Mouse (Mus musculus) kidney, postnatal 0 days (tissue): Measurements from ENCODE around the gene Esp3. TPM values are rescaled to one million over a fixed set of nuclear protein-coding genes. Genes with fewer than 3 reads are reported as not detected.
"Not testable (repeated sequence)": the region's sequence is repeated elsewhere in the genome, so short reads cannot be mapped to it uniquely, and the experiment has no call there.

Experiments
- ATAC-seq: fragments of 200-750 bp; cut with Nextera tagmentation; replicated peaks from 2 replicates; pipeline ENCODE4 v1.8.0; 2017; ENCODE audit warnings: low read depth, moderate number of reproducible peaks, moderate TSS enrichment, moderate library complexity; ENCODE audit not compliant: low FRiP score
- DNase-seq: peaks from one replicate; pipeline ENCODE4 v3.0.0-alpha.2; 2016; ENCODE audit warnings: low spot score
- H3K27ac ChIP-seq: fragments of 300-500 bp; sonication (generic); 2 replicates; pipeline ENCODE4 v1.5.1; 2014; ENCODE audit warnings: mild to moderate bottlenecking
- H3K27me3 ChIP-seq: fragments of 300-500 bp; sonication (generic); 2 replicates; pipeline ENCODE4 v1.6.1; 2014; ENCODE audit warnings: low read length, mixed read lengths; ENCODE audit not compliant: insufficient read depth
- H3K36me3 ChIP-seq: fragments of 300-500 bp; sonication (generic); 2 replicates; pipeline ENCODE4 v1.6.1; 2014; ENCODE audit warnings: low read length, mixed read lengths; ENCODE audit not compliant: insufficient read depth
- H3K4me1 ChIP-seq: fragments of 300-500 bp; sonication (generic); replicated peaks from 2 replicates; pipeline ENCODE4 v1.6.1; 2014; ENCODE audit warnings: antibody characterized with exemption, low read length, mixed read lengths; ENCODE audit not compliant: insufficient read depth
- H3K4me2 ChIP-seq: fragments of 300-500 bp; sonication (generic); 2 replicates; pipeline ENCODE4 v1.6.1; 2014; ENCODE audit warnings: mild to moderate bottlenecking, low read length, moderate library complexity, mixed read lengths
- H3K4me3 ChIP-seq: fragments of 300-500 bp; sonication (generic); replicated peaks from 2 replicates; pipeline ENCODE4 v1.5.1; 2014; ENCODE audit warnings: low read depth, low read length
- H3K9ac ChIP-seq: fragments of 300-500 bp; sonication (generic); 2 replicates; pipeline ENCODE4 v1.6.1; 2014; ENCODE audit warnings: low read depth, low read length
- H3K9me3 ChIP-seq: fragments of 300-500 bp; sonication (generic); replicated peaks from 2 replicates; pipeline ENCODE4 v1.6.1; 2016; ENCODE audit warnings: low read length, inconsistent platforms, mixed read lengths
- CTCF ChIP-seq: IDR thresholded peaks from 2 replicates; pipeline ENCODE4 v1.5.1; 2016; ENCODE audit warnings: antibody characterized with exemption, low read depth, mild to moderate bottlenecking, moderate library complexity
- WGBS: fragments of 180-500 bp; shearing (Covaris S2); extraction: QIAGEN DNeasy Blood & Tissue Kit; methylation state at CpG from one replicate; pipeline ENCODE4 v1.1.7; 2014; 5-methylcytosine and 5-hydroxymethylcytosine counted together
- polyA plus RNA-seq: library from polyadenylated mRNA; unstranded; fragments of >200 nt; fragmentation: Nextera tagmentation; extraction: Ambion mirVana; gene quantifications from 2 replicates; pipeline ENCODE4 v1.2.1, GENCODE M21; 2015

The Esp3 gene
- not detected in 2 replicates for polyA plus RNA-seq

DNA sequence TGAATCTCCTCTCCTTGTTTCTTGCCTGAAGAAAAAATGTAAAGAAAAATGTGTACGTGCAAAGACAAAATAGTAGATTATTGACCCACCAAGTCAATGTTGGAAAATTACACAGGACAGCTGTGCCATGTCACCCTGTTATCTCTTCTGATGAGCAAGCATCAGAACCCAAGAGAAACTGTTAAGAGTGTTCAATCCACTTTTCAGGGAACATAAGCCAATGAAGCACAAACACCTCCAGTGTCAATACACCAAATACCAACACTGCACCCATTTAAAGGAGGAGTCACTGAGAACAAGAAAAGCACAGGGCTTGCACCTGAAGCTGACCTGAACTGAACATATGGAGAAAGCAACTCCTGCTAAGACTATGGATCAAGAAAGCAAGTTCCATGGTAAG lies at the start of gene Esp3:
Gene Esp3 (plus strand): TSS at position 301 of the 400 bp plus-strand sequence.
- H3K9ac ChIP-seq, H3K27me3 ChIP-seq, H3K4me3 ChIP-seq, H3K36me3 ChIP-seq, H3K4me2 ChIP-seq, H3K9me3 ChIP-seq, H3K27ac ChIP-seq, DNase-seq, ATAC-seq, H3K4me1 ChIP-seq: not testable (repeated sequence)
- 92% methylated on average over 1 of the region's 1 CpGs for WGBS

DNA sequence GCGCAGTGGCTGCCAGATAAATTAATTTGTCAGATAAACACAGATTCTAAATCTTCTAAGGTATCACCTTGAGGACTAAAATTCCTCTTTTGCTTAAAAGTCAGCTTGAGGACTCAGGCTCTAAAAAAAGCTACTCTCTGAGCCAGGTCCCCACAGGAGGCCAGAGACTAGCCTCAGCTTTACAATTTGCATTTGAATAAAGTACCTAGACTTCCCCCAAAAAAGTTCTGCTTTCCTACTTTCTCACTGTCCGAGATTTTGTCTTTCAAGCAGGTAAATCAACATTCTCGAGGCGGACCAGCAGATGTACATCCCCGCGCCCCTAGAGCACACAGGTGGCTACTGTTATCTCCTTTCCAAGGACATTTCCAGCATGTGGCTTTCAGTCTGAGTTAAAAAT lies 48.0 kb upstream of the Esp3 start:
- WGBS, result 55% methylated on average over 6 of the region's 6 CpGs
- not testable (repeated sequence) for H3K9ac ChIP-seq, H3K4me3 ChIP-seq, H3K36me3 ChIP-seq, H3K9me3 ChIP-seq, H3K4me1 ChIP-seq, H3K27ac ChIP-seq, ATAC-seq, H3K4me2 ChIP-seq, DNase-seq, H3K27me3 ChIP-seq

DNA sequence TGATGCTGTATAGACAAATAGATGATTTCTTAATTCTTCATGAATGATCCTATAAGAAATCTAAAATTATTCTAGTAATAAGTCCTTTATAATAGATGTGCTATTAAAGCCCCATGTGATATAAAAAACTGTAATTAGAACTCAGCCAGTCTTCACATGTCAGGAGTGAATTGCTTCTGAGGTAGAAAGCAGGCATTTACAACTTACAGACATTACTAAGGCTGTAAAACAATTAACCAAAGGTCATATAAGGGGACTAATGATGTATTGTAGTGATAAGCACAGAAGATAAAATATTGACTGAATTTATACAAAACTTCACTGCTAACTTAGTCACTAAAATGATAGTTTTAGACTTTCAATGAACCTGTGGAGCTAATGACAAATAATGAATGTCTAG lies 40.6 kb upstream of the Esp3 start:
- no peaks in the 10 kb centered on the region for H3K4me1 ChIP-seq
- H3K4me3 ChIP-seq, result no peak overlapping the region
- no peaks in the 10 kb centered on the region for H3K36me3 ChIP-seq
- H3K9me3 ChIP-seq, result no peaks in the 10 kb centered on the region
- no peak for DNase-seq
- H3K4me2 ChIP-seq, result no peak overlapping the region
- no peak overlapping the region for H3K27ac ChIP-seq
- no peak for TF ChIP-seq CTCF
- ATAC-seq, result no peak
- no peaks in the 10 kb centered on the region for H3K27me3 ChIP-seq
- H3K9ac ChIP-seq, result no peak overlapping the region

GRCm38 (mm10) chr17:40598294-40598693 lies 33.6 kb upstream of the Esp3 start, which contains the start of gene Esp4:
Esp4 (plus strand) TSS chr17:40598594.
- ATAC-seq, result no peak

GRCm38 (mm10) chr17:40662118-40662679 lies 30.3 kb downstream of the Esp3 start:
- not testable (repeated sequence) for H3K4me3 ChIP-seq, DNase-seq, ATAC-seq, H3K36me3 ChIP-seq, H3K27me3 ChIP-seq, H3K9me3 ChIP-seq, H3K4me1 ChIP-seq, H3K4me2 ChIP-seq, H3K9ac ChIP-seq, H3K27ac ChIP-seq
- WGBS, result 75% methylated on average over 9 of the region's 9 CpGs

More at GRCm38 (mm10) chr17:40598294-40598693, 33.6 kb upstream of the Esp3 start, which contains the start of gene Esp4:
- Histone ChIP-seq H3K4me2 (no peak within 1 kb of the TSS), H3K27ac (no peak within 1 kb of the TSS), H3K9me3 (no peaks in the 10 kb centered on the region), H3K4me3 (no peak within 1 kb of the TSS), H3K27me3 (no peaks in the 10 kb centered on the region), H3K9ac (no peak within 1 kb of the TSS), H3K4me1 (no peaks in the 10 kb centered on the region), H3K36me3 (no peaks in the 10 kb centered on the region)
- no peak for DNase-seq
- no peak for TF ChIP-seq CTCF

DNA sequence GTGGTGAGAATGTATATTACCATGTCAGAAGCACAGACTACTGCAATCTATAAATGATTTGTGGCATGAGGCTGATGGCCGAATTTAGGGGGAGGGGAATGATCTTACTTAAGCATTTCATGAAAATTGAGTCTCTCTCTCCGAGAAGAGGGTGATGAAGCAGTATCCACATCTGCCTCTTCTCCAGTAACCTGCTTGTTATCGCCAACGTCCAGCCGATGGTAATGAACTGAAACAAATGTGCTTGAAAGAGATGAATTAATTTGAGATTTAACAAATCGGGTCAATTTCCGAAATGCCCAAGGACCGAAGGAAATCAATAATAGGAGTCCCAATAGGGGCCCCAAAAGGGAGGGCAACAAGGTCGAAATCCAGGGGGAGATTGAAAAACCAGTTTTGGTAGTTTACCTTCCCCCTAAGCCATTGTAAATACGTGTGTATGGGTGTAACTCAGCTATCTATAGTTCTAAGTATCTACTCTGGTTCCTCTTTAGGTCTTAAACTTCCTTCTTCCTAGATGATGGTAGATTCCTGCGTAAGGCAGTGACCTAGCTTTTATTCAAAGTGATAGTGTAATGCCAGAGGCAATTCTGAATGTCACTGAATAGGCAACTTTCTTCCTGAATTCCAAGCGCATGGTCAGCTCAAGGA lies 31.4 kb downstream of the Esp3 start:
- H3K9ac ChIP-seq, H3K36me3 ChIP-seq, DNase-seq, H3K27me3 ChIP-seq, H3K4me3 ChIP-seq, H3K27ac ChIP-seq, ATAC-seq, H3K4me2 ChIP-seq, H3K9me3 ChIP-seq, H3K4me1 ChIP-seq: not testable (repeated sequence)
- WGBS, result 84% methylated on average over 12 of the region's 12 CpGs

Other genes with a start within 250 kb of the Esp3 start
- gene Esp8, start 112.1 kb upstream of the Esp3 start, polyA plus RNA-seq, result 0.33 TPM in 1 of 2 replicates, not detected in the other
- gene Esp6, start 70.6 kb upstream of the Esp3 start, polyA plus RNA-seq, result not detected in 2 replicates
- gene Esp4, start 33.5 kb upstream of the Esp3 start, polyA plus RNA-seq, result not detected in 2 replicates
- not detected in 2 replicates for gene Esp1, start 95.0 kb downstream of the Esp3 start, polyA plus RNA-seq
- gene Crisp2, start 174.9 kb downstream of the Esp3 start, polyA plus RNA-seq, result not detected in 2 replicates
- gene Rhag, start 179.1 kb downstream of the Esp3 start, polyA plus RNA-seq, result 0.18 and 0.36 TPM in 2 replicates
- gene 9130008F23Rik, start 248.5 kb downstream of the Esp3 start, polyA plus RNA-seq, result 3.7 and 3.8 TPM in 2 replicates